Mouse (Mus musculus): Measurements from ENCODE around the gene Arpc2. TPM values are rescaled to one million over a fixed set of nuclear protein-coding genes. Genes with fewer than 3 reads are reported as not detected.

Arpc2 gene
- polyA plus RNA-seq, 1 experiment from 2014 or later, result 359 TPM

- Histone ChIP-seq H3K36me3 (ENCODE audit: control insufficient read depth, insufficient read depth, low read length) (peaks cover 95% of the 10 kb centered on the region), H3K4me1 (ENCODE audit: control insufficient read depth in 2 of 2, insufficient read depth in 2 of 2, low read length in 2 of 2) (peaks cover 6 to 15% of the 10 kb centered on the region in 2 experiments), H3K9ac (ENCODE audit: low read length) (no peak overlapping the region), H3K27ac (replicated peaks in 1 of 2; ENCODE audit: control insufficient read depth in 1 of 2, insufficient read depth in 1 of 2, low read depth in 2 of 2, low read length in 2 of 2) (no peak overlapping the region), H3K4me2 (ENCODE audit: low read length) (no peak overlapping the region), H3K9me3 (ENCODE audit: control insufficient read depth, low read length) (no peaks in the 10 kb centered on the region), H3K27me3 (ENCODE audit: control insufficient read depth, insufficient read depth, low read length) (no peaks in the 10 kb centered on the region), H3K4me3 (ENCODE audit: control insufficient read depth in 1 of 2, insufficient read depth in 1 of 2, low read depth in 1 of 2, low read length in 2 of 2) (no peak overlapping the region)
- WGBS, result 93% methylated on average over 8 of the region's 8 CpGs
- ATAC-seq (ENCODE audit: insufficient number of reproducible peaks, insufficient read depth, low FRiP score, low read depth), result no peak
Measured at GRCm38 (mm10) chr1:74255704-74256345, 19.9 kb downstream of the Arpc2 start.

- Histone ChIP-seq H3K36me3 (ENCODE audit: control insufficient read depth, insufficient read depth, low read length) (peaks cover 95% of the 10 kb centered on the region), H3K9ac (ENCODE audit: low read length) (no peak overlapping the region), H3K27me3 (ENCODE audit: control insufficient read depth, insufficient read depth, low read length) (no peaks in the 10 kb centered on the region), H3K27ac (replicated peaks in 1 of 2; ENCODE audit: control insufficient read depth in 1 of 2, insufficient read depth in 1 of 2, low read depth in 2 of 2, low read length in 2 of 2) (peak overlapping the region; percentile 28 to 57), H3K4me2 (ENCODE audit: low read length) (no peak overlapping the region), H3K4me1 (ENCODE audit: control insufficient read depth in 2 of 2, insufficient read depth in 2 of 2, low read length in 2 of 2) (peaks cover 6 to 15% of the 10 kb centered on the region in 2 experiments), H3K4me3 (ENCODE audit: control insufficient read depth in 1 of 2, insufficient read depth in 1 of 2, low read depth in 1 of 2, low read length in 2 of 2) (no peak overlapping the region), H3K9me3 (ENCODE audit: control insufficient read depth, low read length) (no peaks in the 10 kb centered on the region)
- 26% methylated on average over 4 of the region's 4 CpGs for WGBS
- no peak for ATAC-seq (ENCODE audit: insufficient number of reproducible peaks, insufficient read depth, low FRiP score, low read depth)
Measured at GRCm38 (mm10) chr1:74256782-74257181, 20.9 kb downstream of the Arpc2 start.

- peaks cover 95% of the 10 kb centered on the region for H3K36me3 ChIP-seq (ENCODE audit: control insufficient read depth, insufficient read depth, low read length)
- H3K9ac ChIP-seq (ENCODE audit: low read length), result no peak overlapping the region
- H3K27ac ChIP-seq (replicated peaks in 1 of 2; ENCODE audit: control insufficient read depth in 1 of 2, insufficient read depth in 1 of 2, low read depth in 2 of 2, low read length in 2 of 2), result no peak overlapping the region; a peak in 1 of 4 replicates
- H3K27me3 ChIP-seq (ENCODE audit: control insufficient read depth, insufficient read depth, low read length), result no peaks in the 10 kb centered on the region
- WGBS, result 68% methylated on average over 6 of the region's 6 CpGs
- H3K4me1 ChIP-seq (ENCODE audit: control insufficient read depth in 2 of 2, insufficient read depth in 2 of 2, low read length in 2 of 2), result peaks cover 0 to 2% of the 10 kb centered on the region in 2 experiments; a peak in 1 of 4 replicates
- no peak overlapping the region for H3K4me3 ChIP-seq (ENCODE audit: control insufficient read depth in 1 of 2, insufficient read depth in 1 of 2, low read depth in 1 of 2, low read length in 2 of 2)
- no peaks in the 10 kb centered on the region for H3K9me3 ChIP-seq (ENCODE audit: control insufficient read depth, low read length)
- H3K4me2 ChIP-seq (ENCODE audit: low read length), result no peak overlapping the region
- ATAC-seq (ENCODE audit: insufficient number of reproducible peaks, insufficient read depth, low FRiP score, low read depth), result no peak
Measured at GRCm38 (mm10) chr1:74262510-74262909, 26.6 kb downstream of the Arpc2 start.

GRCm38 (mm10) chr1:74268750-74269149, 32.9 kb downstream of the Arpc2 start:
- ATAC-seq (ENCODE audit: insufficient number of reproducible peaks, insufficient read depth, low FRiP score, low read depth), result no peak
- 89% methylated on average over 8 of the region's 8 CpGs for WGBS
- Histone ChIP-seq H3K36me3 (ENCODE audit: control insufficient read depth, insufficient read depth, low read length) (peaks cover 55% of the 10 kb centered on the region), H3K27me3 (ENCODE audit: control insufficient read depth, insufficient read depth, low read length) (no peaks in the 10 kb centered on the region), H3K4me2 (ENCODE audit: low read length) (no peak overlapping the region), H3K27ac (replicated peaks in 1 of 2; ENCODE audit: control insufficient read depth in 1 of 2, insufficient read depth in 1 of 2, low read depth in 2 of 2, low read length in 2 of 2) (no peak overlapping the region), H3K4me3 (ENCODE audit: control insufficient read depth in 1 of 2, insufficient read depth in 1 of 2, low read depth in 1 of 2, low read length in 2 of 2) (no peak overlapping the region), H3K9ac (ENCODE audit: low read length) (no peak overlapping the region), H3K9me3 (ENCODE audit: control insufficient read depth, low read length) (no peaks in the 10 kb centered on the region), H3K4me1 (ENCODE audit: control insufficient read depth in 2 of 2, insufficient read depth in 2 of 2, low read length in 2 of 2) (peaks cover 3 to 29% of the 10 kb centered on the region in 2 experiments)

GRCm38 (mm10) chr1:74271659-74272058, 35.8 kb downstream of the Arpc2 start:
- peaks cover 26% of the 10 kb centered on the region for H3K36me3 ChIP-seq (ENCODE audit: control insufficient read depth, insufficient read depth, low read length)
- no peak for ATAC-seq (ENCODE audit: insufficient number of reproducible peaks, insufficient read depth, low FRiP score, low read depth)
- no peak overlapping the region for H3K4me2 ChIP-seq (ENCODE audit: low read length)
- no peaks in the 10 kb centered on the region for H3K27me3 ChIP-seq (ENCODE audit: control insufficient read depth, insufficient read depth, low read length)
- no peaks in the 10 kb centered on the region for H3K9me3 ChIP-seq (ENCODE audit: control insufficient read depth, low read length)
- peak overlapping the region in 1 of 2 experiments; percentile 61; a peak in 2 of 4 replicates for H3K27ac ChIP-seq (replicated peaks in 1 of 2; ENCODE audit: control insufficient read depth in 1 of 2, insufficient read depth in 1 of 2, low read depth in 2 of 2, low read length in 2 of 2)
- WGBS, result 8% methylated on average over 4 of the region's 4 CpGs
- no peak overlapping the region for H3K4me3 ChIP-seq (ENCODE audit: control insufficient read depth in 1 of 2, insufficient read depth in 1 of 2, low read depth in 1 of 2, low read length in 2 of 2)
- peaks cover 18 to 52% of the 10 kb centered on the region in 2 experiments for H3K4me1 ChIP-seq (ENCODE audit: control insufficient read depth in 2 of 2, insufficient read depth in 2 of 2, low read length in 2 of 2)
- H3K9ac ChIP-seq (ENCODE audit: low read length), result no peak overlapping the region

GRCm38 (mm10) chr1:74275015-74275414, 39.1 kb downstream of the Arpc2 start:
- 4% methylated on average over 9 of the region's 9 CpGs for WGBS
- no peaks in the 10 kb centered on the region for H3K27me3 ChIP-seq (ENCODE audit: control insufficient read depth, insufficient read depth, low read length)
- peaks cover 13% of the 10 kb centered on the region for H3K36me3 ChIP-seq (ENCODE audit: control insufficient read depth, insufficient read depth, low read length)
- H3K4me3 ChIP-seq (ENCODE audit: control insufficient read depth in 1 of 2, insufficient read depth in 1 of 2, low read depth in 1 of 2, low read length in 2 of 2), result no peak overlapping the region
- H3K27ac ChIP-seq (replicated peaks in 1 of 2; ENCODE audit: control insufficient read depth in 1 of 2, insufficient read depth in 1 of 2, low read depth in 2 of 2, low read length in 2 of 2), result peak overlapping the region; percentile 19 to 34; a peak in 3 of 4 replicates
- peaks cover 26 to 55% of the 10 kb centered on the region in 2 experiments for H3K4me1 ChIP-seq (ENCODE audit: control insufficient read depth in 2 of 2, insufficient read depth in 2 of 2, low read length in 2 of 2)
- H3K9ac ChIP-seq (ENCODE audit: low read length), result no peak overlapping the region
- H3K9me3 ChIP-seq (ENCODE audit: control insufficient read depth, low read length), result no peaks in the 10 kb centered on the region
- peak overlapping the region; percentile 3; the same call in 1 of the 2 replicates for H3K4me2 ChIP-seq (ENCODE audit: low read length)
- ATAC-seq (ENCODE audit: insufficient number of reproducible peaks, insufficient read depth, low FRiP score, low read depth), result peak; percentile 45

GRCm38 (mm10) chr1:74277041-74277440, 41.2 kb downstream of the Arpc2 start:
- Histone ChIP-seq H3K36me3 (ENCODE audit: control insufficient read depth, insufficient read depth, low read length) (peaks cover 34% of the 10 kb centered on the region), H3K9ac (ENCODE audit: low read length) (no peak overlapping the region), H3K27me3 (ENCODE audit: control insufficient read depth, insufficient read depth, low read length) (no peaks in the 10 kb centered on the region), H3K9me3 (ENCODE audit: control insufficient read depth, low read length) (no peaks in the 10 kb centered on the region), H3K4me2 (ENCODE audit: low read length) (no peak overlapping the region), H3K27ac (replicated peaks in 1 of 2; ENCODE audit: control insufficient read depth in 1 of 2, insufficient read depth in 1 of 2, low read depth in 2 of 2, low read length in 2 of 2) (no peak overlapping the region), H3K4me3 (ENCODE audit: control insufficient read depth in 1 of 2, insufficient read depth in 1 of 2, low read depth in 1 of 2, low read length in 2 of 2) (no peak overlapping the region), H3K4me1 (ENCODE audit: control insufficient read depth in 2 of 2, insufficient read depth in 2 of 2, low read length in 2 of 2) (peaks cover 23 to 35% of the 10 kb centered on the region in 2 experiments)
- 69% methylated on average over 6 of the region's 6 CpGs for WGBS
- ATAC-seq (ENCODE audit: insufficient number of reproducible peaks, insufficient read depth, low FRiP score, low read depth), result 0 out of 2 replicates have a peak, but pooled peaks have one; percentile 10

All from heart, embryonic 14.5 days (tissue).